Mouse (Mus musculus) limb, embryonic 15.5 days (tissue): ENCODE measurements at regions not wholly inside any gene's neighbourhood (a gene's known extent, or its start where the extent isn't known, plus 50 kb on each side); places are given as distances from the start of the nearest gene placed in this dataset.

Experiments
- ATAC-seq: fragments of 200-750 bp; cut with Nextera tagmentation; 2 replicates; pipeline ENCODE4 v1.8.0; 2017; ENCODE audit warnings: low read depth, moderate TSS enrichment; ENCODE audit not compliant: insufficient number of reproducible peaks, low FRiP score, low TSS enrichment
- H3K27ac ChIP-seq: fragments of 300-500 bp; sonication (generic); 2 replicates; pipeline ENCODE4 v1.5.1; 2015; ENCODE audit warnings: moderate library complexity, mild to moderate bottlenecking, inconsistent platforms
- H3K27me3 ChIP-seq: fragments of 300-500 bp; sonication (generic); 2 replicates; pipeline ENCODE4 v1.6.1; 2015; ENCODE audit warnings: inconsistent platforms
- H3K36me3 ChIP-seq: fragments of 300-500 bp; sonication (generic); 2 replicates; pipeline ENCODE4 v1.6.1; 2015; ENCODE audit warnings: inconsistent platforms
- H3K4me1 ChIP-seq: fragments of 300-500 bp; sonication (generic); 2 replicates; pipeline ENCODE4 v1.6.1; 2015; ENCODE audit warnings: inconsistent platforms
- H3K4me2 ChIP-seq: fragments of 300-500 bp; sonication (generic); 2 replicates; pipeline ENCODE4 v1.6.1; 2015; ENCODE audit warnings: mild to moderate bottlenecking, inconsistent platforms
- H3K4me3 ChIP-seq: fragments of 300-500 bp; sonication (generic); 2 replicates; pipeline ENCODE4 v1.5.1; 2015; ENCODE audit warnings: mild to moderate bottlenecking, inconsistent platforms
- H3K9ac ChIP-seq: fragments of 300-500 bp; sonication (generic); 2 replicates; pipeline ENCODE4 v1.6.1; 2015; ENCODE audit warnings: inconsistent platforms
- H3K9me3 ChIP-seq: fragments of 300-500 bp; sonication (generic); 2 replicates; pipeline ENCODE4 v1.6.1; 2016; ENCODE audit warnings: inconsistent platforms
- WGBS: fragments of 180-500 bp; shearing (Covaris S2); methylation state at CpG from one replicate; pipeline ENCODE4 v1.1.7; 2015; 5-methylcytosine and 5-hydroxymethylcytosine counted together

DNA sequence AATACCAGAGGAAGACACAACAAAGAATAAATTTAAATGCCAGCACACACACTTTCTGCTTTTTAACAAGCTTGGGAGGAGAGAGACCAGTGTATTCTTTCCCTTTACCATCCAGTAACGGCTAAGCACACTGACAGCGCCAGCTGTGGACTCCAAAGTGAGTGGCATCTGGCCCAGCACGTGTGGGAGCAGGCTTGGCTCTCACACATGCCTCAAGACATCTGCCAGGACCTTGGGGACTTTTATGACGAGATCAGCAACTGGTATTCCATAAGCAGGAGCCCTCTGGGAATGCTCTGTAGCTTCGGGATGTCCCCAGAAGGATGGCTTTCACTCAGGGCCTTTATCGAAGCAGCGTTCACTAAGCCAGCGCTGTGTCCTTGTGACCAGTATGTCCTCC, 92.0 kb upstream of the Gm10234 start:
- Histone ChIP-seq H3K9me3 (no peaks in the 10 kb centered on the region), H3K4me3 (no peak overlapping the region), H3K4me2 (no peak overlapping the region), H3K27ac (no peak overlapping the region), H3K9ac (no peak overlapping the region), H3K27me3 (no peaks in the 10 kb centered on the region), H3K4me1 (no peaks in the 10 kb centered on the region), H3K36me3 (no peaks in the 10 kb centered on the region)
- no peak for ATAC-seq
- WGBS: 61% methylated on average over 8 of the region's 8 CpGs

DNA sequence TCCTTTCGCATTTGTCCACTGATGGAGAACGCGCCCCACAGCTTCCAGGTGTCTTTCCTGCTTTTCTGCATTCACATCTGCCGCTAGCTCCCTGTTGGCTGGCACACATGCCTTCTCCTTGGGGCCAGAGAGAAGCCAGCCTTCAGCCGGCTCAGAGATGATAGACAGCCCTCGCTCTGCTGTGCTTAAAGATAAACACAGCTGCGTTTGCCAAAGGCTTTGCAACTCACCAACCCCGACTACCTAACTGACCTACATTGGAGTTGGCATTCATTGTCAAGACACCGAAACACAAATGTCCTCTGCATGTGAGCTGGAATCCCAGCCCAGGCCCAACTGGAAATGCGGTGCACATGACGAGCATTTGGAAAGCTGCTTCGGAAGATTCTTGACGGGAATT, 87.2 kb upstream of the Gm10234 start:
- H3K4me3 ChIP-seq: no peak overlapping the region
- H3K27me3 ChIP-seq: no peaks in the 10 kb centered on the region
- H3K9me3 ChIP-seq: no peaks in the 10 kb centered on the region
- H3K4me2 ChIP-seq: no peak overlapping the region
- H3K36me3 ChIP-seq: no peaks in the 10 kb centered on the region
- no peaks in the 10 kb centered on the region for H3K4me1 ChIP-seq
- no peak for ATAC-seq
- WGBS: 65% methylated on average over 13 of the region's 13 CpGs
- no peak overlapping the region for H3K9ac ChIP-seq
- no peak overlapping the region for H3K27ac ChIP-seq

DNA sequence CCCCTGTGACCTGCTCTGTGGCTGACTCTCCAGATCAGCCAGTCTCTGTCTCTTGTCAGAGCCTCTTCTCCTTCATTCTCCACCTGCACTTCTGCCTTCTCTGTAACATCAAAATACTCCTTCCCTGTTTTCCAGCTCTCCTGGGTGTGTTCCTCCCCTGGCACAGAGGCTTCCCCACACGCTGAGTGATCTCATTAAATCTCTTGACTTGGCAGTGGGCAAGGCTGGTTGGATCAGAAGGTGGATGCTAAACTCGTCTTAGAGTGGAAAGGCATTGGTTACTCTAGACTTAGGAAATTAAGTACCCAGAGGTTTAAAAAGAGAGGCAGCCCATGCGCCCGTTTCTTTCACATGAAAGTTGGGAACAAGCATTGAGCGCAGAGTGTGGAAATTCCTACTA, 78.3 kb upstream of the Gm10234 start:
- Histone ChIP-seq H3K27me3 (no peaks in the 10 kb centered on the region), H3K4me1 (no peaks in the 10 kb centered on the region; the same call in 1 of the 2 replicates), H3K36me3 (no peaks in the 10 kb centered on the region), H3K9me3 (no peaks in the 10 kb centered on the region), H3K9ac (no peak overlapping the region), H3K4me2 (no peak overlapping the region), H3K27ac (no peak overlapping the region), H3K4me3 (no peak overlapping the region)
- no peak for ATAC-seq
- WGBS: 76% methylated on average over 5 of the region's 5 CpGs

DNA sequence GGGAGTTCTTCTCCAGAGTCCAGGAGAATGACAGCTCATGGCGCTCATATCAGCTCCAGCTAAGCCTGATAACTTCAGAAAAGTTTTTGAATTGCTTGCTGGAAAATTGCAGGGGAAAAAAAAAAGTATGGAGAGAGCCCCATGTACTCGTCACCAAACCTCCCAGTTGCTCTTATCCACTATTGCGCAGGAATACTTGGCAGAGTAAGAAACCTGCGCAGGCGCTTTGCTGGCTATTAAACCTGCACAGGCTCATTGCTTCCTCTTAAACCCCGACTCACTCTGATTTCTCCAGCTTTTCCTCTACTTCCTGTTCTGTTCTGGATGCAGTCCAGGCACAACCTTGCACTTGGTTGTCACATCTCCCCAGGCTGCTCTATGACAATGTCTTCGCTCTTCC, 77.0 kb upstream of the Gm10234 start:
- Histone ChIP-seq H3K27ac (no peak overlapping the region), H3K4me3 (no peak overlapping the region), H3K27me3 (no peaks in the 10 kb centered on the region), H3K4me1 (no peaks in the 10 kb centered on the region; the same call in 1 of the 2 replicates), H3K9ac (no peak overlapping the region), H3K36me3 (no peaks in the 10 kb centered on the region), H3K9me3 (no peaks in the 10 kb centered on the region), H3K4me2 (no peak overlapping the region)
- ATAC-seq: no peak
- 73% methylated on average over 7 of the region's 7 CpGs for WGBS

DNA sequence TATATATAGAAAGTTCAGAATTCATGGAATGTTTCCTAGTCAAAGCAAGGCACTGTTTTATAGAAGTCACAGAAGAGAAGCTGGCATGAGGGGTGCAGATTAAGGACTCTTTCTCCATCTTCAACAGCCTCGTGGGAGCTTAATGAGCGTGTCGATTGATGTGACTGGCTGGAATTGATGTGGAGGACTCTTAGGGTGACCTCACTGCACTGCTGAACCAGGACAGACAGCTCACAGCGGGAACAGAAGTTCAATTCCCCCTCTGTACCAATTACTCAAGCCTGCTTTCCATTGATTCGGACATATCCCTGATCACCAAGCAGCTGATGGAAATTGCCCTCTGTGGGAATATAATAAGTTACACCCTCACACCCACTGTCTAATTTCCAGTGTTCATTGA, 65.6 kb upstream of the Gm10234 start:
- no peak for ATAC-seq
- WGBS: 50% methylated on average over 5 of the region's 5 CpGs
- H3K27ac ChIP-seq: no peak overlapping the region
- no peaks in the 10 kb centered on the region for H3K9me3 ChIP-seq
- H3K4me1 ChIP-seq: no peaks in the 10 kb centered on the region
- H3K27me3 ChIP-seq: no peaks in the 10 kb centered on the region
- no peak overlapping the region for H3K4me3 ChIP-seq
- H3K4me2 ChIP-seq: no peak overlapping the region
- H3K36me3 ChIP-seq: no peaks in the 10 kb centered on the region
- no peak overlapping the region for H3K9ac ChIP-seq

DNA sequence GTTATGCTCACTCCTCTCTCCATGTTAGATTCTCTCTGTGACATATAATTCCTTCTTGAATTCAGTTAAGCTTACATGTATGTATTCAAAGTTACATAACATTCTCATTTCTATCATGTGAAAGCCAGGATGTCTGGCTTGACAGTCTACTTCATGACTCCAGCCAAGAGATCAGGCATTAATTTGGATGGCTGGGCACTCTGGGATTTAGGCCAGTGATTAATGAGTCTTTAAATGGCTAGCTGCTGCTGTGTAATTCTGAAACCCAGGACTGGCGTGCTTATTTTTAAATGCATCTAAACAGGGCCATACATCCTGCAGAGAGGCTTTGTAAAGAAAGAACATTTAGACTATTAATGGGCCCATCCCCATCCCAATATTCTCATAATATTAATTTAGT, 60.9 kb upstream of the Gm10234 start:
- no peak overlapping the region for H3K4me2 ChIP-seq
- no peaks in the 10 kb centered on the region for H3K27me3 ChIP-seq
- no peaks in the 10 kb centered on the region for H3K36me3 ChIP-seq
- H3K27ac ChIP-seq: no peak overlapping the region
- H3K9ac ChIP-seq: no peak overlapping the region
- no peak overlapping the region for H3K4me3 ChIP-seq
- H3K4me1 ChIP-seq: no peaks in the 10 kb centered on the region
- 33% methylated on average over 1 of the region's 1 CpGs for WGBS
- H3K9me3 ChIP-seq: no peaks in the 10 kb centered on the region
- ATAC-seq: no peak

DNA sequence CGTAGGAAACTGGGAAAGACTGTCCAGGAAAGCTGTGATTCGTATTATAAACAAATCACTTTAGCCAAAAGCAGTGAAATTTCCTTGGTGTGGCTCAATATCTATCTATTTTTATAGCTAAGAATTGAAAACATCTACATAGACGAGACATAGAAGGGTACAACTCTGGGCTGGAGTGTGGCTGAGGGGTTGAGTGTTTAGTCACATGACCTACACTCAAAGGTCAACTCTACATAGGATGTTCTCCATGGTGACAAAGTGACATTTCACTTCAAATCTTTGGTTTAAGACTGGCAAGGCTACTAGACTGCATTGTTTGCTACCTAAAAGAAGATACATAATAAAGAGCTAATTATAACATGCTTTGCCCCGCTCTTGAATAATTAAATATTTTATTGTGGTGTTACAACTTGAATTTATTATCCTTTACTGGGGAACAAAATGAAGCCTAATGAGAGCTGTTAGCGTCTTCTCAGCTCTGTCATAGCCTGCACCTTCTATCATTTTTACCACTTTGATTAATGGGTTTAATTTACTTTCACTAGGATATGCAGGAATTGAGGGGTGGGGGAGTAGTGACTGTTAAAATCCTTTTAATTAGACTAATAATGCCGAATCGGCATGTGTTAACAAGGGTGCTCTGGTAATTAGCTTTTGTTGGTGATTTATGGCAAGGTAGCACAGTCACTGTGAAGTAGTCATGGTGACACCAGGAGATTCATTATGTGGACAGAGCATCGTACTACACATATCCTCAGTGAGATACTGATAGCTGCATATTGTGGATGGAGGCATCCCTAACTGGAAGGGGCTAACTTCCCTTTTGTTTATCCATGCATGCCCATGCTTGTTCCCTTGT, 57.7 kb upstream of the Gm10234 start:
- Histone ChIP-seq H3K4me3 (no peak overlapping the region), H3K27ac (no peak overlapping the region), H3K4me2 (no peak overlapping the region), H3K9ac (no peak overlapping the region), H3K4me1 (no peaks in the 10 kb centered on the region), H3K9me3 (no peaks in the 10 kb centered on the region), H3K27me3 (no peaks in the 10 kb centered on the region), H3K36me3 (no peaks in the 10 kb centered on the region)
- ATAC-seq: no peak
- 48% methylated on average over 8 of the region's 8 CpGs for WGBS

DNA sequence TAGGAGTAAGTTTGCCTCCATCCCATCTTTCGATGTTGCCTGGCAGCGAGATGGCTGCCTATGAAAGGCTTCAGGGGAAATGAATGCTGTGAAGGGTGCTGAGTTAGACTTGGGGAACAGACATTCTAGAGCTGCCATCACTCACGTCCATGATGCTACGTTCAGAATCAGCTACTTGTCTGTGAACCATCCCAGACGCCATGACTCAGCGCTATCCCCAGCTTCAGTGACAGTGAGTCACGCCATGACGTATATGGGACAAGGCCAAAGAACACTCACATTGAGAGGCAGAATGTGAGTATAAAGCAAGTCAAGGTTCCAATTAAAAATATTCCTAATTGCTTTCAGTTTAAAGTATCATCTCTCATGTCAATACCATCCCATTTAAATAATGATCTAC, 52.4 kb upstream of the Gm10234 start:
- Histone ChIP-seq H3K9ac (no peak overlapping the region), H3K27me3 (no peaks in the 10 kb centered on the region), H3K36me3 (no peaks in the 10 kb centered on the region), H3K4me2 (no peak overlapping the region), H3K4me1 (no peaks in the 10 kb centered on the region), H3K9me3 (no peaks in the 10 kb centered on the region), H3K4me3 (no peak overlapping the region), H3K27ac (no peak overlapping the region)
- WGBS: 92% methylated on average over 8 of the region's 8 CpGs
- no peak for ATAC-seq
